Mouse (Mus musculus) CD4-positive naive resting alpha-beta T cell, adult 76 days (primary cell): ENCODE measurements around the gene Gm5105. TPM values are rescaled to one million over a fixed set of nuclear protein-coding genes. Genes with fewer than 3 reads are reported as not detected.

Experiments
- total RNA-seq: library from RNA; stranded (reverse); gene quantifications from one replicate; pipeline ENCODE4 v1.2.4, GENCODE M21; 2023

The Gm5105 gene
- not detected for total RNA-seq

DNA sequence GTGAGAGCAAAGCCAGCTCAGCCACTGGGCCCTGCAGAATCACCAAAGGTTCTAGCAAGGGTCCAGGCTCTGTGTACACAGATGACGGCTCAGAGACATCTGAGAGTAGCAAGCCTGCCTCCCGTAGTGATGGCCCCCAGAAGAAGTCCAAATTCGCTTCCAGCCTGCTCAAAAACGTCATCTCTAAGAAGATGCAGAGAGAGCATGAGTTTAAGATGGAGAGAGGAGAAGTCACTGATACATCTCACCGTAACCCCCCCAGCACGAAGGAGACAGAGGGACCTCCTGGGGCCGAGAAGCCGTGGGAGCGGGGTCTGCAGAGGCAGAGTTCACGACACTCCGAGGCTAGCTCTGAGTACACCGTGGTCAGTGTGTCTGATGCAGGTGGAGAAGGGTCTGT lies at the start of gene Gm5105:
Gm5105 (minus strand) TSS at position 101 of the 400 bp plus-strand sequence.

DNA sequence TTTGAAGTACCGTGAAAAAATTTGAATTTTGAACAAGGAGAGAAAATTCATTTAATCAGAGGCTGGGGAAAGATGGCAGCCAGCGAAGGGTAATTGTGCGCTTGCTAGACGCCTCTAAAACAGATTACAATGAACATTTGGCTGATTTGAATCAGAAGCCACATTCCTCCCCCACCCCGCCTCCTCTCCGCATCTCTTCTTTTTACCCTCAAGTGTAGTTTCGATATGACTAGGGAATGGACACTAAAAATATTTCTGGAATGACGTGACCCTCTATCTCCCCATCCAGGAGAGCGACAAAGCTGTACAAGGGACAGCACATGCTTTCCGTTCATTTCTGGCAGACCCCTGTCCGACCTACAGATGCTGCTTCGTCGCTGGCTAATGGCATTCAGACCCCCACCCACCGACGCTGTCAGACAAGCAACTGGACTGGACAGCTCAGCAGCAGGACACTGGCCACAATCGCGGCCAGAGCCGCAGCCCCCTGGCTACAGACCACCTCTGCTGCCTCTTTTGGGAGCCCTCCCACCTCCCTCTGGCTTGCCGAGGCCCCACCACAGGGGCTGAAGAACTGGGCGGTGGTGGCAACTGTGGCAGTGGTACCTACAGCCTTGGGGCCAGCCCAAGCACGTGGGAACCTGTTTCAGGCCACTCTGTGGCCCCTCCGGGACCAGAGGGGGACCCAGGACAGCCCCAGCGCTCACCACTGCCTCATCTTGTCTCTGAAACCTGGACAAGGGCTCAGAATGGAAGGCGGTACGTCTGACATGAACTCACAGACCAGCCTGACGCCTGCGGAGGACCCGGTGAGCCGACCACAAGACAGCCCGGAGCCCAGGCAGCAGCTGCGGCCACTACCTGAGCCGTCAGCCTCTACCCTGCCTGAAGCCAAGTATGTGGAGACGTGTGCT lies 2.2 kb downstream of the Gm5105 start, which contains the start of gene 1110002E22Rik:
1110002E22Rik (plus strand) TSS at position 321 of the 914 bp plus-strand sequence.

Other genes starting within 250 kb of the Gm5105 start
- 219 TPM for gene H2afz, start 202.9 kb downstream of the Gm5105 start, total RNA-seq
- gene Dnajb14, start 199.7 kb downstream of the Gm5105 start, total RNA-seq, result 4.6 TPM
- gene Lamtor3, start 148.9 kb downstream of the Gm5105 start, total RNA-seq, result 53.8 TPM
- 47.2 TPM for gene Dapp1, start 85.8 kb downstream of the Gm5105 start, total RNA-seq
- not detected for gene 1110002E22Rik, start 2.3 kb downstream of the Gm5105 start, total RNA-seq
- 5.4 TPM for gene Trmt10a, start 76.1 kb upstream of the Gm5105 start, total RNA-seq
- gene Mttp, start 77.6 kb upstream of the Gm5105 start, total RNA-seq, result 2.4 TPM
- not detected for gene 4930579F01Rik, start 126.4 kb upstream of the Gm5105 start, total RNA-seq
- not detected for gene Adh7, start 150.4 kb upstream of the Gm5105 start, total RNA-seq
- gene Adh1, start 193.6 kb upstream of the Gm5105 start, total RNA-seq, result 8.4 TPM
- gene Adh6a, start 245.9 kb upstream of the Gm5105 start, total RNA-seq, result not detected